Mouse (Mus musculus): Measurements from ENCODE around the gene Zfp708.
A peak's percentile ranks its signal among the peaks of the same experiment; 100 is the strongest.
"Not testable (repeated sequence)": the region's sequence is repeated elsewhere in the genome, so short reads cannot be mapped to it uniquely, and the experiment has no call there.

Gene Zfp708

DNA sequence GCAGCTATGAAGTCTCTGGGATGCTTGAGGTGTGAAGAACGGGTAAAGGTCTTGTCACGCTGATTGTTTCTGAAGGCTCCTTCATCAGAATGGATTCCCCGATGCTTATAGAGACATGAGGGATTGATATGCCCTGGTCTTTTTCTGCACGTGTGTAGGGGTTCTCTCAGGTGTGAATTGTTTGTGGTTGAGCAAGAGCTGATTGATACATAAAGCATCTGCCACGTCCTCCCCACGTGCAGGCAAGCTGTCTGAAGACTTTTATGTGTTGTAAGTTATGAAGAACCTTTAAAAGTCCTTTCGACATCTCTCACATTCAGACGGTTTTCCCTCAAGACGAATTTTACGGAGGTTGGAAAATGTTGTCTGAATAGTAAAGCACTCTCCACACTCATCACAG, at the start of gene Zfp708:
Gene Zfp708, minus strand, starts transcription at position 101 of the 400 bp plus-strand sequence.
- no peak for DNase-seq (ENCODE audit: low read depth, low spot score)
- no peaks in the 10 kb centered on the region for H3K27me3 ChIP-seq (ENCODE audit: control insufficient read depth, insufficient read depth, low read length, poor library complexity, severe bottlenecking)
- H3K36me3 ChIP-seq (ENCODE audit: control insufficient read depth, insufficient read depth, low read length, poor library complexity, severe bottlenecking), result no peaks in the 10 kb centered on the region

DNA sequence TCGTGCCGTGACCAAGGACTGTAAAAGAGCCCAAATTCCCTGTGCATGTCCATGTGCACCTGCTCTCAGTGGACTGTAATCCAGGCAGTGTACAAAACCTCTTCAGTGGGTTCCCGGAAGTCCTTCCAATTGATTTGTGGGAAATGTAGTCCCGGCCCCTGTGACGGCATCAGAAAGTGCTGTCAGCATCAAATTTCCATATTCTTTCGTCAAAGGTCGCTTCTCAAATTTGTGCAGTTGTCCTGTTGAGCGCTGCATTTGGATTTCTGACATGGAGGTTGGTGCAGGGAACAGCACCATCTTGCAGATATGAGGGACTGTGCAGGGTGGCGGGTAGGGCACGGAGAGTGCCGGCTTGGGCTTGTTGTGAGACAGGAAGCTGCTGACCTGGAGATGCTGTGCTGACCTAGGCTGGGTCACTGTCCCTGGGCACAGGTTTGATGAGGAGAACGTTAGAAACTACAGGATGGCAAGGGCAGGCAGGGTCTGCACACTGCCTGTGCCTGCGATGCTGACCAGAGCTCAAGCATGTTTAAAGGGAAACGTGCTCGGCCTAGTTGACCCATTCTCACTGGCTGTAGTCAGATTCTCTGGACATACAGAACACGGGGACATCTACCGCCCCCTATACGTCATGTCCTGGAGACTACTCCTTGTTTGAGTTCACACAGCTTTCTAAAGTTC, 30.4 kb upstream of the Zfp708 start:
- H3K27me3 ChIP-seq (ENCODE audit: control insufficient read depth, insufficient read depth, low read length, poor library complexity, severe bottlenecking), result no peaks in the 10 kb centered on the region
- DNase-seq (ENCODE audit: low read depth, low spot score), result peak; percentile 88
- H3K36me3 ChIP-seq (ENCODE audit: control insufficient read depth, insufficient read depth, low read length, poor library complexity, severe bottlenecking), result no peaks in the 10 kb centered on the region

DNA sequence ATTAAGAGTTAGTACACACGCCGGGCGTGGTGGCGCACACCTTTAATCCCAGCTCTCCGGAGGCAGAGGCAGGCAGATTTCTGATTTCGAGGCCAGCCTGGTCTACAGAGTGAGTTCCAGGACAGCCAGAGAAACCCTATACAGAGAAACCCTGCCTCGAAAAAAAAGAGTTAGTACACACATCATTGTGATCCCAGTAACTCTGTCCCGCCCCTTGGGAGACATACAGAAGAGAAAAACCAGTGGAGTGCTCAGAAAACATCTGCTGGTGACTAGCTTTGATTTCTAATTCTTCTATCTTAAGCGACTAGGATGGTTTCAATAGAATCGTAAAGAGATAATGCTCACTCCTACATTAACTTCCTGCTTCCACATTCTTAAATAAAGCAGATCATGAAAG, 29.7 kb upstream of the Zfp708 start:
- H3K36me3 ChIP-seq (ENCODE audit: control insufficient read depth, insufficient read depth, low read length, poor library complexity, severe bottlenecking); DNase-seq (ENCODE audit: low read depth, low spot score); H3K27me3 ChIP-seq (ENCODE audit: control insufficient read depth, insufficient read depth, low read length, poor library complexity, severe bottlenecking): not testable (repeated sequence)

DNA sequence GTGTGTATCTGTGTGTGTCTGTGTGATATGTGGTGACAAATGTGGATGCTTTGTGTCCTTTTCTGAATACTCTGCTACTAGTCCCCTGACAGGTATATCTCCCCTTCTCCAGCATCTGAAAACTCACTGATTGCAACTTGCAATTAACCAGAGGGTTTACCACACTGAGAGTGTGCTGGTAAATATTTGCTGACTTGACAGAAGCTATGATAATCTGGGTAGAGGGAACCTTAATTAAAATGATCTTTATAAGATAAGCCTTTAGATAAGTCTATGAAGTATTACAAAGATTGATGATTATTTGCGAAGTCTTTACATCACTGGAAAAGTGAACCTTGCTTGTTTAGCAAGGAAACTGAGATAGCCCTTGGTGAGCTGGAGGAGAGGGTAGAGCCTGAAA, 26.7 kb upstream of the Zfp708 start:
- no peak for DNase-seq (ENCODE audit: low read depth, low spot score)
- H3K36me3 ChIP-seq (ENCODE audit: control insufficient read depth, insufficient read depth, low read length, poor library complexity, severe bottlenecking), result no peaks in the 10 kb centered on the region
- no peaks in the 10 kb centered on the region for H3K27me3 ChIP-seq (ENCODE audit: control insufficient read depth, insufficient read depth, low read length, poor library complexity, severe bottlenecking)

DNA sequence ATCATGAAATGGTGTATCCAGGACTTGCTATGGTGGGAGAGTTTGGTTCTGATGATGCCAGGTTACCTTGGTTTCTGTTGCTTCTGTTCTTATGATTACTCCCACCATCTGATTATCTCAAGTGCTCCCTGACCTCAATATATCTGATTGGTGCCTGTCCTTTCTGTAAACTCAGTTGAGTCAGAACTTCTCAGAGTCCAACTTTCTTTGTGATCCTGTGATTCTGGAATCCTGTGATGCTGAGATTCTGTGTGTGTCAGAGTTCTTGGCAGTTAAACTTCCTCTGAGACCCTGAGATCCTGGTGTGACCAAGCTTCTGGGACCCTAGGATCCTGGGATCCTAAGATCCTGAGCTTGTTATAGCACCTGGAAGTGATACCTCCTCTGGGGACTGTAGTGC, 23.6 kb upstream of the Zfp708 start, which contains the start of gene Zfp759:
Gene Zfp759, plus strand, starts transcription at position 301 of the 400 bp plus-strand sequence.
- DNase-seq (ENCODE audit: low read depth, low spot score); H3K36me3 ChIP-seq (ENCODE audit: control insufficient read depth, insufficient read depth, low read length, poor library complexity, severe bottlenecking); H3K27me3 ChIP-seq (ENCODE audit: control insufficient read depth, insufficient read depth, low read length, poor library complexity, severe bottlenecking): not testable (repeated sequence)

DNA sequence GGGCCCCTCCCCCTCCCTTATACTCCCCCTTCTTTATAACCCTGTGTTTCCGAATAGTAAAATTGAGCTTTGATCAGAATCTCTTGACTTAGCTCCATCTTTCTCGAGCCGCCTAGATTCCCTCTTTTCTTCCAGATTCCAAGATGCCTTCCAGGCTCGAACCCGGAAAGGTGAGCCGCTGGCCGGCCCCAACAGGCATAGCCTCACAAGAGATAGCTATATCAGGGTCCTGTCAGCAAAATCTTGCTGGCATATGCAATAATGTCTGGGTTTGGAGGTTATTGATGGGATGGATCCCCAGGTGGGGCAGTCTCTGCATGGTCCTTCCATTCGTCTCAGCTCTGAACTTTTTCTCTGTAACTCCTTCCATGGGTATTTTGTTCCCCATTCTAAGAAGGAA, 18.4 kb upstream of the Zfp708 start, which contains the start of gene Rslcan18:
Gene Rslcan18, minus strand, starts transcription at position 101 of the 400 bp plus-strand sequence.
- not testable (repeated sequence) for DNase-seq (ENCODE audit: low read depth, low spot score); H3K36me3 ChIP-seq (ENCODE audit: control insufficient read depth, insufficient read depth, low read length, poor library complexity, severe bottlenecking)

DNA sequence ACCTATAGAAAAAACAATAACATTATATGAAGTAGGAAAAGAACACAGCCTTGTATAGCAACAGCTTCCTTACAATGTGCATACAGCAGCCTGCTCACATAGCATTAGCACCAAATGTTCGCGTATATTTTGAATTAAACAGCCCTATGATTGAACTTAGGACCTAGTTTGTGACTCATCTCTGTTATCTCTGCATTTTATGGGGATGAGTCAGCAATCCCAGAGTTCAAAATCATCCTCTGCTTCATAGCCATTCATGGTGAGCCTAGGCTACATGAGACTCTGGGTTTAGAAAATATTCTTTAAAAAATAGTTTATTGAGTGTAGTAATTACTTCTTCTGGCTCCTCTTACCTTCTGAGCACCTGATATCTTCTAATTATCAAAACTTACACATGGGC, 15.5 kb upstream of the Zfp708 start:
- no peaks in the 10 kb centered on the region for H3K36me3 ChIP-seq (ENCODE audit: control insufficient read depth, insufficient read depth, low read length, poor library complexity, severe bottlenecking)
- no peak for DNase-seq (ENCODE audit: low read depth, low spot score)
- no peaks in the 10 kb centered on the region for H3K27me3 ChIP-seq (ENCODE audit: control insufficient read depth, insufficient read depth, low read length, poor library complexity, severe bottlenecking)

More for the DNA sequence above, 18.4 kb upstream of the Zfp708 start, which contains the start of gene Rslcan18:
- not testable (repeated sequence) for H3K27me3 ChIP-seq (ENCODE audit: control insufficient read depth, insufficient read depth, low read length, poor library complexity, severe bottlenecking)

DNA sequence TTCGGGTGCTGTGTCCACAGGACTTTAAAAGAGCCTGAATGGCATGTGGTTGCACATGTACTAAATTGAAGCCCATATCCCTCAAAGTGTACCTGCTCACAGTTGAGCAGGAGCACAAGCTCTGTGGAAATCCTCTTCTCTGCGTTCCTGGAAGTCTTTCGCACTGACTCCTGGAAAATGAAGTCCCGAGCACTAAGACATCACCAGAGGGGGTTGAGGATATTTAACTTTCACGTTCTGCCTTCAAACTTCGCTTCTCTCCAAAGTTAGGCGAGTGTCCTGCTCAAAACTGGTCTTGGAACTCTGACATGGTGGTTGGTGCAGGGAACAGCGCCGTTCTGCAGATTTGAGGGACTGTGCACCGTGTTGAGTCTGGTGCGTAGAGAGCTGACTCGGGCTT, 14.3 kb upstream of the Zfp708 start:
- H3K27me3 ChIP-seq (ENCODE audit: control insufficient read depth, insufficient read depth, low read length, poor library complexity, severe bottlenecking), result no peaks in the 10 kb centered on the region
- H3K36me3 ChIP-seq (ENCODE audit: control insufficient read depth, insufficient read depth, low read length, poor library complexity, severe bottlenecking), result no peaks in the 10 kb centered on the region
- no peak for DNase-seq (ENCODE audit: low read depth, low spot score)

DNA sequence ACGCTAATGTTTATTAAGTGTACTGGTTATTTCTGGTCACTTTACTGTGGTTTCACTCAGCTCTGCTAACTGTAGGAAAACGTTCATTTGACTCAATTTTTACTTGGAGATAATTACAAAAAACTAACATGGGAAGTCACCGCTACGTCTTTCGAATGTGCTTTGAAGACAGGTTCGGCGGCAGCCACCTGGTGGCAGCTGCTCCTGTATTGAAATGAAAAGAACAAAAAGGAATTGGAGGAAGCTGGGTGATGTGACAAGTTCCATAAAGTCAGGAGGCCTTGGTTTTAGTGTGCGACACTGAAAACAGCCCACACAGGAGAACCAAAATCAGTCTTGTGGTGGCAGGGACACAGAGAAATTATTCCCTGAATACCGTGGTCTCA, 11.0 kb upstream of the Zfp708 start:
- DNase-seq (ENCODE audit: low read depth, low spot score), result no peak
- H3K36me3 ChIP-seq (ENCODE audit: control insufficient read depth, insufficient read depth, low read length, poor library complexity, severe bottlenecking), result no peaks in the 10 kb centered on the region
- H3K27me3 ChIP-seq (ENCODE audit: control insufficient read depth, insufficient read depth, low read length, poor library complexity, severe bottlenecking), result no peaks in the 10 kb centered on the region

DNA sequence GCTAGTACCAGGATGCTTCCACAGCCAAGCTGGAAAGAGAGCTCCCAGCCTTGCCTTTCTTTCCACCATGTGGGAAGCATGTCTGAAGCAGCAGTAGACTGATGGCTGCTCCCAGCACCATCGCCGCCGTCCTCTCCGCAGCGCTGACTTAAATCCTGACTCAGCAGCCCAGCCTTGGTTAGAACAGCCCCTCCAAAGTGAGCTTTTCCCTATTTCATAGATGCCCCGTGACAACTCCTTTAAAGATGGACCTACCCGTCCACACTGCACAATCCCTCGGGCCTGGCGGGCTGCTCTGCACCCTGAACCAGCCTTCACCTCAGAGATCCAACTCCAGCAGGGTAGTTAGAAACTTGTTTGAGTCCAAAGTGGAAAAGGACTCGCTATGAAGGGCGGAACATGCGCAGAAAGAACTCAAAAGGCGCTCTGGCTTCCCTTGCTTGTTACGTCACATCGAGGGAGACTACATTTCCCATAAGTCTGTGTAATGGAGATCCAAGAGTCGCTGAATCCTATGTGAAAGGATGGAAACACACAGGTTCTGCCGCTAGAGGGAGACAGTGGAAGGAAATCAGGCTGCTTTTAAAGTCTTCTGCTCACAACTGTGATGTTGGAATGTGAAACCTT, 10.5 kb upstream of the Zfp708 start, which contains the start of gene Gm28557:
Gene Gm28557, minus strand, starts transcription at position 411 of the 627 bp plus-strand sequence.
- H3K27me3 ChIP-seq (ENCODE audit: control insufficient read depth, insufficient read depth, low read length, poor library complexity, severe bottlenecking), result no peaks in the 10 kb centered on the region

DNA sequence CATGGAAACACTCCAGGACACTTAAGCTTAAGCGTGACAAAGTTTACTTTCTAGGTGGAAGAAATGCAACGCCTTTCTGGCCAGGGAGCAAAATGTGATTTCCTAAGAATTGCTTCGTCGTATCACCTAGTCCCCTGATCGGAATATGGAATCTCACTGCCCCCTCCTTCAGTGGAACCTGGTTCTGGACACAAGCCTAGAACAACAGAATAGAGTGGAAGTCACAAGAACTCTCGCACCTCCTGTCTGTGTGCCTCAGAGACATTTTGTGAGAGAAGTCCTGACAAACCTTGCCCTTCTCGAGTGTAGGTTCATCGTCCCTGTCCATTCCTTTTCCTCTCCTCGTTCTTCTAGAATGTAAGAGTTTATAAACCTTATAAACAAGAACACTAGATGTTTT, 9.9 kb upstream of the Zfp708 start:
- no peak for DNase-seq (ENCODE audit: low read depth, low spot score)

More for the DNA sequence above, 10.5 kb upstream of the Zfp708 start, which contains the start of gene Gm28557:
- DNase-seq (ENCODE audit: low read depth, low spot score), result peak; percentile 97
- H3K36me3 ChIP-seq (ENCODE audit: control insufficient read depth, insufficient read depth, low read length, poor library complexity, severe bottlenecking), result no peaks in the 10 kb centered on the region

DNA sequence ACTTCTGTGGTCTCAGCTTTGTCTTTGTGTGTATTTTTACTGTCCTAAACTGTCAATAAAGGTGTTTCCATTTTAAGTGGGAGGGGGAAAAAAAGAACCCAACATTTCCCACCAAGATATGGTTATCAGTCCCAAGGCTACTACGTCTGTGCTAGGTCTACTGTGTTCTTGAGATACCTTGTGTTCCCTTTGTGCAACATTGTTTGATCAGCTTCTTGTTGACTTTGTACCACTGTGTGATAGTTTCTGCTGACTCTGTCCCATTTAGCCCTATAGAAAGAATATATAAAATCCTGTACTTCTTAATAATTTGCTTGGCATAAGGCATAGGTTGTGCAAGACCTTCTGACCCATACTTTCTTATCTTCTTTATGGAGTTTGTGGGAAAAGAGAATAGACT, 7.6 kb downstream of the Zfp708 start:
- DNase-seq (ENCODE audit: low read depth, low spot score), result no peak
- Histone ChIP-seq H3K27me3 (ENCODE audit: control insufficient read depth, insufficient read depth, low read length, poor library complexity, severe bottlenecking) (no peaks in the 10 kb centered on the region), H3K36me3 (ENCODE audit: control insufficient read depth, insufficient read depth, low read length, poor library complexity, severe bottlenecking) (no peaks in the 10 kb centered on the region; the same call in 1 of the 2 replicates)

More for the DNA sequence above, 9.9 kb upstream of the Zfp708 start:
- no peaks in the 10 kb centered on the region for H3K27me3 ChIP-seq (ENCODE audit: control insufficient read depth, insufficient read depth, low read length, poor library complexity, severe bottlenecking)
- no peaks in the 10 kb centered on the region for H3K36me3 ChIP-seq (ENCODE audit: control insufficient read depth, insufficient read depth, low read length, poor library complexity, severe bottlenecking)

DNA sequence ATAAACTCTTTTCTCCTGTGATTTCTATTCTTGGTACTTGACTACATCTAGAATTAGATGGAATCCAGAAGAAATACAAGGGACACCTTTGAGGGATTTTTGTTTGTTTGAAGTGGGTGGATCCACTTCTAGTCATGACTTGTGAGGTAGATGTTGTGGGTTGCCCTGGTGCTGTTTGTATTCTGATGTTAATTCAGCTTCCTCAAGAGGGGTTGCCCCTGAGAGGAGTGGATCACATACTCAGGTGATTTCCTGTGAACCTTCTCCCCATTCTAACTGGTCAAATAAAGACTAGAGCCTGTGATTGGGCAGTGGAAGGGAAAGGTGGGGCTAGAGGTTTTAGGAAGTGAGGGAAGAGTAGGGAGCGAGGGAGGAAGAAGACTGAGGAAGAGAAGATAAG, 15.8 kb downstream of the Zfp708 start:
- peak; percentile 53 for DNase-seq (ENCODE audit: low read depth, low spot score)
- no peaks in the 10 kb centered on the region for H3K27me3 ChIP-seq (ENCODE audit: control insufficient read depth, insufficient read depth, low read length, poor library complexity, severe bottlenecking)
- no peaks in the 10 kb centered on the region for H3K36me3 ChIP-seq (ENCODE audit: control insufficient read depth, insufficient read depth, low read length, poor library complexity, severe bottlenecking)

DNA sequence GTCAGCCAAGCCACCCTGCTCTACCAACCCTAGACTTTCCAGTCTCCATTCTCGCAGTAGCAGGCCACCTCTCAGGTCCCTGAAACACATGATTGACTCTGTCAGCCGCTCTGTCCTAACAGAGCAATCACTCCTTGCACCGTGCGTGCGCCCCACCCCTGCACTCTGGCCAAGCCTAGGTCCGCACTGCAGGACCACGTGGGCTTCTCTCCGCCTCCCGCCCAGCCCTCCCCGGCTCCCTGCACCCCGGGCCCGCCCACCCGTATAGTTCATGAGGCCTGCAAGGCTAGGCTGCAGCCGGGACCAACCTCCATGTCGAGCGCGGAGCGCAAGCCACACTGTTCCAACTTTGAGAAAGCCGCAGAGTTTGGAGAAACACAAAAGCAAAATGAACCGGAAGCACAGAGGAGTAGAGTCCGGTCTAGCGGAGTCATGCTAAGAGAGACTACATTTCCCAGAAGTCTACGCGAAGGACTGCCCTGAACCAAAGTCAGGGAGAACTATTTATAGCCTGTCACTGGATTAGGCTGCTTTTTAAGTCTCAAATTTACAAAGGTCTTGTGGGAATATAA, 16.5 kb downstream of the Zfp708 start:
- H3K27me3 ChIP-seq (ENCODE audit: control insufficient read depth, insufficient read depth, low read length, poor library complexity, severe bottlenecking), result no peaks in the 10 kb centered on the region
- peak; percentile 72 for DNase-seq (ENCODE audit: low read depth, low spot score)
- no peaks in the 10 kb centered on the region for H3K36me3 ChIP-seq (ENCODE audit: control insufficient read depth, insufficient read depth, low read length, poor library complexity, severe bottlenecking)

DNA sequence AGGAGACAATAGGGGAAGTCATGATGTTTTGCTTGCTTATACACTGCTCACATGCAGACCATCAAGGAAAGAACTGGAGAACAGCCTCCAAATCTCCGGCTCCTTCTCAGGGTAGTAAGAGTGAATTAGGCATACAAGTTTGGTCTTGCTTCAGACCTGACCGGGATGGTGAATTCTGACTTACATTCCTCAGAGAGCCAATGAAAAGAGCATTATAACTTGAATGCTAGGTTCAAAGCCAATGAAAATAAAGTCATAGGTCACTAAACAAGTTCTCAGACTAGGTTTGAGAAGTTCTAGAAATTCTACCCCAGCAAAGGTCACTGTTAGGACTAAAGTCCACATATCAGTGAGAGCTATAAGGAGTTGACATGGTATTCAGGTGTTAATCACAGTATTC, 20.5 kb downstream of the Zfp708 start:
- Histone ChIP-seq H3K36me3 (ENCODE audit: control insufficient read depth, insufficient read depth, low read length, poor library complexity, severe bottlenecking) (0 out of 2 replicates have a peak, but pooled peaks cover 4% of the 10 kb centered on the region), H3K27me3 (ENCODE audit: control insufficient read depth, insufficient read depth, low read length, poor library complexity, severe bottlenecking) (no peaks in the 10 kb centered on the region; the same call in 1 of the 2 replicates)
- DNase-seq (ENCODE audit: low read depth, low spot score), result no peak

Measured in splenic B cell, adult 2 months (primary cell).